Mouse (Mus musculus) G1E (cell line): ENCODE data around the gene Kank1.

ENCODE experiments used
- CTCF ChIP-seq: IDR thresholded peaks from 2 replicates; pipeline ENCODE4 v1.5.1; 2012; ENCODE audit warnings: low read depth, low read length, inconsistent platforms, mixed read lengths
- GATA1 ChIP-seq: IDR thresholded peaks from 2 replicates; pipeline ENCODE4 v1.6.1; 2012; ENCODE audit warnings: borderline replicate concordance, low read length, inconsistent platforms, mixed read lengths
- TAL1 ChIP-seq: conservative IDR thresholded peaks from 2 replicates; pipeline ENCODE4 v1.6.1; 2012; ENCODE audit warnings: low read depth, low read length, inconsistent platforms, mixed read lengths

DNA sequence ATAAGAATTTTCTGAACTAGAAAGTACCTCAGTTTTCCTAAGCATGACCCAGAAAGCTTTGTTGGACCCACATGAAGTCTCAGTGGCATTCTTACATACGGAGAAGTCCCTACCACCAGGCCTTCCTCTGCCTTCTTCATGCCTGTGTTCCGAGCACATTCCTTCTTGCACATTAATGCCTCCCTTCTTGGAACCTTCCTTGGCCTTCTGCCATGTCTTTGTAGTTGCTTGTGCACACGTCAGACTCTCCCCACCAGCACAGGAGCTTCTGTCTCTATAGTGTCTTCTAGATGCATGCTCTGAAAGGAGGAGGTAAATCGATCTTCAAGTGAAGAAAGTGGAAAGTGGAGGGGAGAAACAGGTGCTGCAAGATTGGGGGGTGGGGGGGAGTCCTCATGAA is 58.4 kb downstream of the Kank1 start:
- no peak for TF ChIP-seq CTCF
- TF ChIP-seq TAL1 = no peak
- TF ChIP-seq GATA1 = no peak
